Mouse (Mus musculus) lung, adult 2 months (tissue): ENCODE data around the gene Hdac9.

Source experiments
- CTCF ChIP-seq: fragments of 200-500 bp; IDR thresholded peaks from 2 replicates; pipeline ENCODE4 v1.5.1; 2011; ENCODE audit warnings: mild to moderate bottlenecking, low read length, control low read depth; ENCODE audit not compliant: insufficient read depth
- POLR2A ChIP-seq: fragments of 200-500 bp; IDR thresholded peaks from 2 replicates; pipeline ENCODE4 v1.6.1; 2011; ENCODE audit warnings: low read depth, mild to moderate bottlenecking, control low read depth, low read length, borderline replicate concordance; ENCODE audit errors: extremely low read depth

DNA sequence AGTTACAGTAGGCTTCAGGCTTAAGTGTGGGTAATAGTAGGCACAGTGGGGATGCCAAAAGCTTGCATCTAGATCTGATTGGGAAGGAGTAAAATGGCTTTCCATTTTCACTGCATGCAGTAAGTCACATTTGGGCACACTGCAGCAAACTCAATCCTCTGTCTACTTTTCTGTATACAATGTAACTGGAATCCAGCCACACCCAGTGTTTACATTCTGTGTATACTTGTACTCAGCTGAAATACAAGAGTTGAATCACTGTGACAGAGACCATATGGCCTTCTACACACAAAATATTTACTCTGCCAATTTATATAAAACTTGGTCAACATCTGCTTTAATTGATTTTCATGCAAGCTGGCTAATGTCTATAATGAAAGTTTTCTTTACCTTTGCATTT is 362.1 kb downstream of the Hdac9 start:
- TF ChIP-seq CTCF (no peak), POLR2A (no peak)
